Mouse (Mus musculus) ZHBTc4 (cell line): ENCODE measurements around the gene Prr13.
A peak's percentile ranks its signal among the peaks of the same experiment; 100 is the strongest.

ENCODE experiments used
- DNase-seq: peaks from one replicate; pipeline ENCODE4 v3.0.0-alpha.2; 2011; ENCODE audit warnings: low read depth, low spot score

The Prr13 gene

GRCm38 (mm10) chr15:102503924-102504782 is 45.3 kb downstream of the Prr13 start:
- no peak for DNase-seq

DNA sequence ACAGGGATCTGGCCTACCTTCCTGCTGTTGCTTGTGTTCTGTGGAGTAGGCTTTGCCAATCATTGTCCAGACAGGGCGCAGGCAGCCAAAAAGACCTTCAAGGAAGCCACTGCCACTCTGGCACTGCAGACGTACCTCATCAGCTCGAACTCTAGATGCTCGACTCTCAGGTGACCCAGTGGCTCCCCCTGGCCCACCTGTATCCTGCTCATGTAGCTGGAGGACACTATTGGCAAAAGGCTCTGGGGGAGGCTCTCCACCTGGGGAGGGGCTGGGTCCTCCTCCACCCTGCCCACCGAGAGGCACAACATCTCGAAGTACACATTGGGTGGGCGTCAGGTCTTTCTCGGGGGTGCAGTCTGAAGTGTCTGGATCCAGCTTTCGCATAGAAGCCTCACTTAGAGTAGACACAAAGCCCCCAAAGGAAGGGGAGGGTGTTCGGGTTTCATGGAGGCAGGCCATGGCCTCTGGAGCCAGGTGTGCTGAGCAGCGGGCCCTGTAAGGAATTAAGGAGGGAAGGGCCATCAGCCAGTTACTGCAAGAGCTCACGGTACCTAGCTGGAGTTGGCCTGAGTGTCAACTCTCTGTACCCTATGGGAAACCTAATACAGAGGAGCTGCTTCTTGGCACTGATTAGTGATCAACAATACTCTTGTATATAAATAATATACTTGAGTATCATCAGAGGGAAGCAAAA is 46.4 kb downstream of the Prr13 start:
- no peak for DNase-seq

DNA sequence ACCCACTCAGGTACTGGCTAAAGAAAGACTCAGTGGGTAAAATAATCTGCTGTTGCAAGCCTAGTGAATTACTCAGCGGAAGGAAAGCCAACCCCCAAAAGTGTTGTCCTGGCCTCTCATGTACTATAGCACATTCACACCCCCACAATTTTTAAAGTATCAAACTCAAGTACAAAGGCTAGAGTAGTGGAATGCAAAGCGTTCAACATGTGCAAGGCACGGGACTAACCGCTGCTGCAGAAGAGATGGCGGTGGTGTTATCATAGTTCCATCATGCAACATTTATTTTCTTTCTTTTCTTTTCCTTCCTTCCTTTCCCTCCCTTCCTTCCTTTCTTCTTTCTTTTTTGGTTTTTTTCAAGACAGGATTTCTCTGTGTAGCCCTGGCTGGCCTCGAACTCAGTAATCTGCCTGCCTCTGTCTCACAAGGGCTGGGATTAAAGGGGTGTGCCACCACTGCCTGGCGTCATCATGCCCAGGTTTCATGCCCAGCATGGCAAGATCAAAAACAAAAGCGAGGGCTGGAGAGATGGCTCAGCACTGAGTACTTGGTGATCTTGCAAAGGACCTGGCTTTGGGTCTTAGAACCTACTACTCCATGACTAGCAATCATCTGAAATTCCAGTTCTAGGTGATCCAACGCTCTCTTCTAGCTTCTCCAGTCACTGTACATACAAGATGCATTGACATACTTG is 47.1 kb downstream of the Prr13 start:
- DNase-seq, result no peak

DNA sequence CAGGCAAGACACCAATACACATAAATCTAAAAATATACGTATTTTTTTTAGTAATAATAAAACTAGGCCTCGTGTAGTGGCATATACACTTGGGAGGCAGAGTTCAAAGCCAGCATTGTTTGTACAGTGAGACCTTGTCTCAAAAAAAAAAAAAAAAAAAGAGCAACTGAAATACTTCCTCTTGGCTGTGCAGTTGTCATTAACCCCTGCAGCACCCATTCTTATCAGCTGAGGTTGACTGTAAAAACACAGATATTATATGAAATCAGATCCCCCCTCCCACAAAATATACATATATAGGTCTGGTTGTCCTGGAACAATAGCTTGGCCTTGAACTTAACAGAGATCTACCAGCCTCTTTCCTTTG is 47.6 kb downstream of the Prr13 start:
- DNase-seq, result no peak

DNA sequence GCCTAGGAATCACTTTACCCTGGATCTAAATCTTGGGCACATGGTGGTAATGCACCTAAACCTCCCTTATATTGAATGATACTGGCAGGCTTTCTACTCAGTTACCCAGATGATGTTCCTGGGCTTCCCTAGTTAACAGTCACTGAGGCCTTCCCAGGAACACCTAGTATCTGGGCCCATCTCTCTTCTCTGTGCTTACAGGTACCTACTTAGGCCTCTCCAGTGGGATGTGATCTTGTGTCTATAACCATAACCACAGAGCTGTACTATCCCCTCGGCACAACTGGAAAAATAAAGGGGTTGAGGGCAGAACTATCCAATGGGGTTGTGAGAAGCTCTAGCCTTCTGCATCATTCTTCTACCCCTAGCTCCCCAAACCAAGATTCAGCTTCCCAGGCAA is 48.0 kb downstream of the Prr13 start:
- DNase-seq, result no peak

- DNase-seq, result peak; percentile 30
Observed at GRCm38 (mm10) chr15:102507561-102507960, 48.7 kb downstream of the Prr13 start.

DNA sequence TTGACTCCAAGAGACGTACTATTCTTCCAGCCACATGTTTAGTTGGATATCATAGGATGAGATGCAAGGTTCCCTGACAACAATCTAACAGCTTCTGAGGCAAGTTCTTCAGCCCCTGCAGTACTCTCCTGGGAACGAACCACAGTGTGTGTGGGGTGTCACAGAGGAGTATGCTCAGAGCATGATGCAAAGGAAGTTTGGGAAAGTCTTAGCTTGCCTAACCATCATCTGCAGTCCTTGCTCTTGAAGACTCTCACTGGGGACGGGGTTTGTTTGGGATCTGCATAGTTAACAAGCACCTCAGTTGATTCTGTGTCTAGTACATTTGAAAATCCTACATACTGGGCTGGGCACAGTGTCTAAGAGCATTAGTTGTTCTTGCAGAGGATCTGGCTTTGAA is 49.5 kb downstream of the Prr13 start:
- no peak for DNase-seq

DNA sequence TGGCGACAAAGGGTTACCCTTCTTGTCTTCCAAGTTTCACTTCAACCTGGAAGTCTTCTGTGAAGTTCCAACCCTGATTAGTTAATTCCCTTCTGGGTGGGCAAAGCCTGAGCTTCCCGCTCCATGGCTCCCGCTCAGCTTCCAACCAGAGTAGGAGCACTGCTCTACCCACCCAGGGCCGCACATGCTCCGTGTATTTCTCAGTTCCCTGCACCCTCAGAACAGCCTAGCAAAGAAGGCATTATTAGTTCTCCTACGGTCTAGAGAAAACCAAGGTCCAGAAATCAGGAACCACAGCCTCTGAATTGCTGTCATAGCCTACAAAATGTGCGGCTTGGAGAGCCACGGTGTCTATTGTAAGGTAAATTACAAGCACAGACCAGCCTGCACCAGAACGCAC is 51.3 kb downstream of the Prr13 start:
- DNase-seq, result no peak

DNA sequence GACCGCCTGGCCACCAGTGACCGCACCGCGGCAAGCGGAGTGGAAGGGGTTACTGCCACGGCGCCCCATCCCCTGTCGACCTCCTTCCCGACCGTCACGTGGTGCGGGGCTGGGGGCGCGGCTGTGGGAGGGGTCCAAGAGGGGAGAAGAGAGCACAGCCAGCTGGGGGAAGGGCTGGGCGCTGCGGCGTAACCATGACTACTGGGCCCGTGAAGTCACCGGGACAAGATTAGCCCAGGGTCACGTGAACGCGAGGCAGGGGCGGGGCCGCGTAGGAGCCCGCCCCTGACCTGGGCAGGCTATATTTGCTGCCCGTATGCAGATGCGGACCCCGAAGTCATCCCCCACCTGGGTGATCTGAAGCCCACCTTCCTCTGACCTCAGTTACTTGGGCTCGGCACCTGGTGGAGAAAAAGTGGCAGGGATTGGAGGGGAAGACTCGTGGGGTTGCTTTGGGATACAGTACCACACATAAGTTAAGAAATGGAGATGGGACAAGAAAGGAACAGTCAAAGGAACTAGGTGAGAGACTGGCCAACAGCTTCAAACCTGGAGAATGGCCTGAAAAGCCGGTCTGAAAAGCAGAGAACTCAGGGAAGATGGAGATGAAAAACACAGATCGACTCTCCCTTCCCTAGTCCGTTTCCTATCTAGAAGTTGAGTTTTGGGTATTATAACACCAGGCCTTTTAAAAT is 51.9 kb downstream of the Prr13 start:
- peak; percentile 98 for DNase-seq

GRCm38 (mm10) chr15:102511285-102511833 is 52.5 kb downstream of the Prr13 start:
- DNase-seq, result no peak

GRCm38 (mm10) chr15:102512010-102512409 is 53.2 kb downstream of the Prr13 start:
- no peak for DNase-seq
